Mouse (Mus musculus) heart, adult 2 months (tissue): ENCODE results near the gene Strada.

ENCODE experiments used
- CTCF ChIP-seq: fragments of 200-600 bp; IDR thresholded peaks from 2 replicates; pipeline ENCODE4 v1.8.1; 2022; ENCODE audit warnings: antibody characterized with exemption, mild to moderate bottlenecking, moderate library complexity
- EP300 ChIP-seq: fragments of 200-500 bp; IDR thresholded peaks from 2 replicates; pipeline ENCODE4 v1.6.1; 2011; ENCODE audit warnings: low read depth, low read length, control low read depth; ENCODE audit not compliant: insufficient read depth

- no peak for TF ChIP-seq CTCF
- no peak for TF ChIP-seq EP300
Observed at GRCm38 (mm10) chr11:106151219-106151618, 50.7 kb downstream of the Strada start.
